Mouse (Mus musculus): ENCODE measurements at regions not wholly inside any gene's neighbourhood (a gene's known extent, or its start where the extent isn't known, plus 50 kb on each side); places are given as distances from the start of the nearest gene placed in this dataset.
A peak's percentile ranks its signal among the peaks of the same experiment; 100 is the strongest.

DNA sequence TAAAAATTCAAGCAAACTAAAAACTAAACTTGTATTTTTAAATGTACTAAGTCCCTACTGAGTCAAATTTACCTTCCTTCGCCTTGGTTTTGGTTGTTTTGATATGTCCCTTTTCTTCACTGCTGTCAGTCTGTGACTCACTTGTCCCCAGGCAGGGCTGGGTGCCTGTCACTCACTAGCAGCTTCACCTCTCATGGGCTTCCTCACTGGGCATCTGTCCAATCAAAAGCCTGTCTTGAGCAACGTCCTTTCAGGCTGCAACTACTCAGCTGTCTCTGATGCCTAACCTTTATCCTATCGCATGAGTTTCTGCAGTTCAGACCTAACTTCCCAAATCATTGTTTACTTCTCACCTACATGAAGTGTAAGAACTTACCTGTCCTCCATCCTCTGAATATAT, 61.2 kb upstream of the Ptchd3 start:
- peak; percentile 77 for DNase-seq (ENCODE audit: low read depth, low spot score)

DNA sequence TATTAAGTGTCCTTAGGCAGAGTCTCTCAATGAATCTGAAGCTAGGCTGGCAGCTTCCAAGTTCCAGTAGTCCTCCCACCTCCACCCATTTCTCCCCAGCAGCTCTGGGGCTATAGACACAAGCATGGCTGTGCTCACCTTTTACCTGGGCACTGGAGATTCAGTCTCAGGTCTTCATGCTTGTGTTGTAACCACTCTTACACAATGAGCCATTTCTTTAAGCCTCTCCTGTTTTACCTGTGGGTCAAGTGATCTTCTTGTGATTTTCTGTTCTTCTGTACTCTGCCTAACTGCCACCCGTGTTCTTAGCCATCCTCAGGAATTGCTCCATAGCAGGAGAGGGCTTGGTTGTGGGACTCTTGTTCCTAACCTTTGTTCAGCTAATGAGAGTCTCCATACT, 60.0 kb upstream of the Ptchd3 start:
- no peak for DNase-seq (ENCODE audit: low read depth, low spot score)

DNA sequence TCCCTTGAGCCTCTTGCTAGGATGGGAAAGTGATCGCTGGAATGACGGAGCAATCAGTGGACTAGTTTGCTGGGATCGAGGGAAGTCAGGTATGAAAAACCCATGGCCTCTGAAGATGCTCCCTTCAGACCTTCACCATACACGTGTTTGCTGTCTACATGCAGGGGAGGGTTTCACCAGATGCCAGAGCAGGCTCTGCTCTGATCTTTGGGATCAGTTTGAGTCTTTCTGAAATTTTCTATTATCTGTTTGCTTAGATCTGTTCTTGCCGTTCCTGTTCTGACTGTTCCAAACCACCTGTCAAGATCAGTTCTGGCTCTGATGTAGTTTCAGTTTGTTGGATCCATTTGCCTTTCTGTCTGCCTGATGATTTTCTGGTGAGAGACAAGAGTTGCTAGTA, 53.1 kb upstream of the Ptchd3 start:
- no peak for DNase-seq (ENCODE audit: low read depth, low spot score)

GRCm38 (mm10) chr11:121777553-121777952, 52.5 kb upstream of the Ptchd3 start:
- no peak for DNase-seq (ENCODE audit: low read depth, low spot score)

Measured in 3T3-L1 (cell line).